Mouse (Mus musculus): ENCODE results near the gene AI467606.

AI467606 gene

DNA sequence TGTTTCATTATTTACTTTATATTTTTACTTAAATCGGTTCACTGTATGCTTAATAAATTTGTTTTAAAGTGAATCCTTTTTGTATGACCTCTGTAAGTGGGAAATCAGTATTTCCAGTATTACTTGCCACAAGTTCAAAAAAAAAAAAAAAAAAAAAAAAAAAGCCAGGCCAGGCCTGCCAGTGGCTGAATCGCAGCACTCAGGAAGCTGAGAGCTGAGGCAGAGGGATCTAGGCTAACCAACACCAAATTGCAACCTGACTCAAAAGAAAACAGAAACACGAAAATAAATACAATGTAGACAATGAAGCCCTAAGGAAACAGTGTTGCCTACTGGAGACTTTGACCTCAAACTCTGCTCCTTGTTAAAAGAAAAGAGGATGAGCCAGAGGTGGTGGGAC, 2.8 kb downstream of the AI467606 start:
- no peak for DNase-seq (ENCODE audit: low read depth, low spot score)

DNA sequence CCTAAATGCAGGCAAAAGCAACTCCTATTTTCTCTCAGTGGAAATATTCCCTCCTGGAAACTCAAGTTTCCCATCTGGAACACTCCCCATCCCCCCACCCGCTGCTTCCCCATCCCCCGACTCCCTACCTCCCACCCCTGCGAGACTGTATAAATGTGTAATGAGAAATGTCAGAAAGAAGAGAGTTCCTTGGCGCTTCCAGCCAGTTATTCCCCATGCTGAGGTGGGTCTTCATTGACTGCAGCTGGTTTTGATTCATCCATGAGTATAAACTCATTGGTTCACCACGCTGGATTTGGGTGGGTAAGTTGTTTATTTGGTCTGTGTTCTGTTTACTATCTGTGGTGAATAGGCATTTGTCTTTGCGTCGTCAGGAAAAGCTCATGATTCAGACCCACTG, 5.3 kb downstream of the AI467606 start:
- DNase-seq (ENCODE audit: low read depth, low spot score): no peak

DNA sequence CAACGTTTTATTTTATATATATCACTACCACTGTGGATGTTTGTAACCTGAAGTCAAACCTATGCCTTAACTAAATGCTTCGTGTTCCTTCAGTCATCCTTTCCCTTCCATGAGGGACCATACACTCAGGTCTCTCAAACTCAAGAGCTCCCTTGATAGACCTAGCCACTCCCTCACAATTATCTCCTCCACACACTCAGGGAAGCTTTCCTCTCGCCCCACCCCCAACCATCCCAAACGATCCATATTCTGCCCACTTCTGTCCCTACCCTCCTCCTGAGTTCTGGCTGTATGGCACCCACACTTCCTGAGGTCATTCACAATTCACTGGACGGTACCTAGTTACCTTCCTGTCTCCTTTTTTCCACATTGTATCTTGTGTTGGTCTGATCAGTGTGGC, 7.4 kb downstream of the AI467606 start:
- no peak for DNase-seq (ENCODE audit: low read depth, low spot score)

DNA sequence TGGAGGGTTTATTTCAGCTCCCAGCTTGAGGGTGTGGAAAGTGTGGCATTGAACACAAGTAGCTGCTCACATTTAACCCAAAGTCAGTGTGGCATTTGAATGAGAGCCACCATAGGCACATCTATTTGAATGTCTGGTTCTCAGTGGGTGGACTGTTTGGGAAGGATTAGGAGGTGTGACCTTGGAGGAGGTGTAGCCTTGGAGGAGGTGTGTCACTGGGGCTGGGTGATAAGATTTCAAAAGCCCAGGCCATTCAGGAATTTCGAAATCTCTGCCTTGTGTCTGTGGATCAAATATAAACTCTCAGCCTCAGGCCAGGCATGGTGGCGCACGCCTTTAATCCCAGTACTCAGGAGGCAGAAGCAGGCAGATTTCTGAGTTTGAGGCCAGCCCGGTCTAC, 7.8 kb downstream of the AI467606 start:
- DNase-seq (ENCODE audit: low read depth, low spot score): no peak

DNA sequence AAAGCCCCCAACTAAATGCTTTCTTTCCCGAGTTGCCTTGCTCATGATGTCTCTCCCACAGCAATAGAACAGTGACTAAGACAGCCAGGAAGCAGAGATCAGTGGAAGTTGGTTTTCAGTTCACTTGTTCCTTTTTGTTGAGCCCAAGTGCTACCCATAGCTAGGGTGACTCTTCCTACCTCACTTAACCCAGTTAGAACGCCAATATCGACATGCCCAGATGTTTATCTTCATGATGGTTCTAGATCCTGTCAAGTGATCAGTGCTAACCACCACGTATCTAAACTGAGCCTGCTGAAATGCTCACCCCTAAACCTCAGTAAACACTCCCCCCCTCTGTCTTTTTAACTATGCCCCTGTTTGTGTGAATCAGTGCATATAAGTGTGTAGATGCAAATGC, 8.4 kb downstream of the AI467606 start:
- DNase-seq (ENCODE audit: low read depth, low spot score): no peak

DNA sequence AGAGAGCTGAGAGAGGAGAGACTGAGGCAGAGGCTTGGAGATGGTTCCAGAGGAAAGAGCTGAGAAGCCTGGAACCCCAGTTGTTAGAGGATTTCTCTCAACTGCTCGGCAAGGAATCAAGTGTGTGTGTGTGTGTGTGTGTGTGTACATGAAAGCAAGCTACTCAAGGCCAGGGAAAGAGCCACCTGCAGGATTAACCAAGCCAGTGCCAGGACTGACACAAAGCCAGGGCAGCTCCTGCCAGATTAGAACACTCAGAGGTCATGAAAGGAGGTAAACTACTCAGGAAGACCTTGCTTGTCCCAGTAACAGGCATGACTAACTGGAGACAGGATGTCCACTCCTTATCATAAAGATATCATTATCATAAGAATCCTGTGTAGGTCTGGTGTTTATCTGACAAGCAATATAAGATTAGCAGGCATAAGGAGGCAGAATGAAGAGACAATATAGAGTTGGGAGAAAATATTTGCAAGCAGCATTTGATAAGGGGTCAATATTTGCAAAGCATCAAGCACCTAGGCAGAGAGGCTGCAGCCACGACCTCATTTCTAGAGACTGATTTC, 10.4 kb downstream of the AI467606 start:
- no peak for DNase-seq (ENCODE audit: low read depth, low spot score)

DNA sequence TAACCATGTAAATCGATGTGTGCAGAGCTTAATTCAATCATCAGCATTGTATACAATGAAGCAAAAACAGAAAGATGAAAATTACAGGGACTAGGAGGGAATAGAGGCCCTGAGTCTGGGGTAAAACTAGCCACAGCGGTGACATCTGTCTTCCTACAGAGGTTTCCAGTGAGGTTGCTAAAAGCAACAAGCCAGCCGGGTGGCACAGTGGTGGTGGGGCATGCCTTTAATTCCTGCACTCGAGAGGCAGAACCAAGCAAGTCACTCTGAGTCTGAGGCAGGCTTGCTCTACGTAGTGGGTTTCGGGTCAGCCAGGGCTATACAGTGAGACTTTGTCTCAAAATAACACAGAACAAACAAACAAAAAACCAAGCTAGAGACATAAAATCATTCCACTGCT, 11.0 kb downstream of the AI467606 start:
- no peak for DNase-seq (ENCODE audit: low read depth, low spot score)

DNA sequence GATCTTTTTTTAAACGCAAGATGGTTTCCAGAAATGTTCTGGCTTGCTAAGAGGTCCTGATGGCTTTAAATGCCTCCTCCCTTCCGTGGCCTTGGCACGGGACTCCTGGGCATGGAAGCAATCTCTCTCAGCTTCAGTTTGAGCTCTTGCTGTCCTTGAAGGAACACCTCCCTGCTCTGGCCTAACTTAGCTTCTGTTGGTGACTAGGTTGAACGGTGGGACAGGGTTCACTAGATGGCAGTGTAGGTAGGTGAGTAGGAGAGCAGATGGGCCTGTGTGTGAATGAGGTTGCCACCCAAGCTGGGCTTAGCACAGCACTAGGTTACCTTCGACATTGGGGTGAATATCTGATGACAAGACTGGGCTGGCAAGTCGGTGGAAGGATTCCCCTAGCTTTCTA, 12.8 kb downstream of the AI467606 start:
- DNase-seq (ENCODE audit: low read depth, low spot score): no peak

DNA sequence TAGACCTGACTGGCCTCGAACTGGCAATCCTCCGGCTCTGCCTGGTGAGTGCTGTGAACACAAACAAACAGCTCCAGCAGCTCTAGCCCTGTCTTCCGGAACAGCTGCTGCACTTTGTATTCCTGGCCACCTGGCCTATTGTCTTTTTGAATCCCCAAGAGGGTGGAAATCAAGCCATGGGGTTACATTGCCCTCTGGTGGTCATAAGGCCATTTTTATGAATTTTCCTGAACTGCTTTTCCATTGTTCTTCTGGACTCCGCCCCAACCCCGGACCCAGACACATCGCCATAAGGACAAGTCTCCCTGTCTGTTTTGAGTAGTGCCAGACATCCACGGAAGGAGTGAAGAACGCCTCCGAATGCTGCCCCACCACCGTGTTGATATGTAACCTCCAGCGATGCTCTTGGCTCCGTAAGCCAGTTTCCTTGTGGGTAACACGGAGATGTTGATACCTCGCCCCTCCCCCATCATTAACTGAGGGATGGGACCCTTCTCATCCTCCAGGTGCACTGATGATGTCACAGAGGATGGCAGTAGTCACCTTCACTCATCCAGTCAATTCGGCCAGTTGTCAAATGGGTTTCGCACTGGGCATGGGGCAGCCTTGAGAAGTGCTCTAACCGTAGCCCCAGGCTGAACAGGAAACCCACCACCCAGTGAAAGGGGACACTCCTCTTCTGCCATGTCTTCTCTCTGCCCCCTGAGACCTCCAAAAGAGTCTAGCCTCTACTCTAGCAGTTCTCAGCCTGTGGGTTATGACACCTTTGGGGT, 13.6 kb downstream of the AI467606 start:
- DNase-seq (ENCODE audit: low read depth, low spot score): peak; percentile 86

DNA sequence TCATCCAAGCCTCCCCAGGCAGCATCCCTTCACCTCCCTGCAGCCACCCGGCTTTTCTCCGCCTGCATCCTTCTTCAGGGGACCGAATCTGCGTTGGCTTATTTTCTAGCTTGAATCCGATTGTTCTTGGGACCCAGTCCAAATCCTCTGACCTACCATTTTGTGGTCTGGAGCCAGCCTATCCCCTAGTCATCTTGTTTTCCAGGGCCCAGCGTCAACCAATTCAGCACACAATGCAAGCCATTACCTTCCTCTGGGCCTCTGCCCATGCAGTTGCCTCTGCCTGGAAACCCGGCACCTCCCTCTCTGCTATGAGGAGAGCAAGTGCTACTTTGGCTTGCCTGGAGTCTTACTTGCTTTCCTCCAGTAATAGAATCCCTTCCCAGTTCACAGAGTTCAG, 14.4 kb downstream of the AI467606 start:
- DNase-seq (ENCODE audit: low read depth, low spot score): no peak

DNA sequence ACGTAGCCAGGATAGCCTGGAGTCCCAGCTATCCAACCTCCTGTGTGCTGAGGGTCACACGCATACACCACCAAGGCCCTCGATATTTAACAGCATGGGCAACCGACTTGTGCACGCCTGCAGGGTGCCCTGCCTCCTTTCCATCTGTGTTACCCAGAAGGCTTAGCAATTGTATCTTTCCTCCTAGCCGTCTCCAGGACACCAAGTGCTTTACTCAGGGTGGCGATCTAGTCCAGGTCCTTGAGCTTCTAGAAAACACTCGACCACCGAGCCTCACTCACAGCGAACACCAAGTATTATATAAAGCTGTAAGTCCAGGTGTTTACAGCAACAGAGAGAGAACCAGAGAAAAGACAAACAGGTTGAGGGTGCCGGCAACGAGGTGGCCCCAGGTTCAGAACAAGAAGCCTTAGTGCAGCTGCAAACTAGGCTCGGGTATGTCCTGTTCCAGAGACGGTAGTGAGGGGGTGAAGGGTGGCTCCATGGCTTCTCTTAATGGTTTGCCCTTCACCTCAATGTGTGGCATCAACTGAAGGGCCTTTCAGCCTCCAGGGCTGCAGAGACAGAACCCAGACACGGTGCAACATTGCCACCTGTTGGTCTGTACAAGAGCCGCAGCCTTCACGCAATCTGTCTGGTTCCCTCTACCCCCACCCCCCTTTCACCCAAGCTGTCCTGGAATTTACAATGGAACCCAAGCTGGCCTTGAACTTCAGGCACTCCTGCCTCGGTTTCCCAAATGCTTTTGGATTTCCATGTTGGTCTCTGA, 19.3 kb downstream of the AI467606 start:
- peak; percentile 66 for DNase-seq (ENCODE audit: low read depth, low spot score)

DNA sequence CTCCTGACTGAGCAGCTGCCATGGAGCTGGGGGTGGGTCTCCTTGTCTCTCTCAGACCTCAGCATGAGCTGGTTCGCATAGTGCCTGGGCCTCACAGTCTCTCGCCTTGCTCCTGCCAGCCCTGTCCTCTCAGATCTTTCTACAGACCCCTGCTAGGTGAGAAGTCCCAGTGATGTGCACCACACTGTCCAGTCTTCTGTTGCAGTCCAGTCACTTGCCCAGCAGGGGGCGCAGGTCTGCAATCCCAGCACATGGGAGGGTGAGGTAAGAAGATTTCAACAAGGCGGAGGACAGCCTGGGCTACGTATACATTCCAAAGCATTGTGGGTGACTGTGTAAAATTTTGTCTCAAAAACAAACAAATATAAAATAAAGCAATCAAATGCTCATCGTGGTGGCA, 20.3 kb downstream of the AI467606 start:
- no peak for DNase-seq (ENCODE audit: low read depth, low spot score)

DNA sequence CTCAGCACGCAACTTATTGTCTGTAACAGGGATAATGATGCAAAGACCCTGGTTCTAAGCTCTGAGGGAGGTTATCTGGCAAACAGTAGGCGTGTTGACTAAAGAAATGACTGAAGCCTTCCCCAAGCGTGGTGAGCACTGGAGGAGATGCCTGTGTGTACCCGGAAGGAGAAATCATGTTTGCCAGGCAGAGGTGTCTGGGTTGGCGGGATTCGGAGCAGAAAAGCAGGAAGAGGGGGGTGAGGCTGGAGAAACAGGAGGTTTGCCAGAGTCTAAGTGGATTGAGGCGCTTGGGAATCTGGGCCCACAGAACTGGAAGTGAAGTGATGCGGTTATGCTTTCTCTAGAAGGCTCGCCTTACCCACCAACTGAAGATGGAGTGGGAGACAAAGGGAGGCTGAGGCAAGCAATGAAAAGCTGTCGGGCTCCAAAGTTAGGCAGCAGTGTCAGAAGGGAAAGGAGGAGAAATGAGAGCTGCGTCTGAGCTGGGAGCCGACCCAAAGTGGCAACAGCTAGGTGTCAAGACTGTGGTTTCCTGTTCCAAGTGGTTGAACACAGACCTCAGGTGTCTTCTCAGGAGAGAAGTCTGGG, 21.2 kb downstream of the AI467606 start:
- no peak for DNase-seq (ENCODE audit: low read depth, low spot score)

DNA sequence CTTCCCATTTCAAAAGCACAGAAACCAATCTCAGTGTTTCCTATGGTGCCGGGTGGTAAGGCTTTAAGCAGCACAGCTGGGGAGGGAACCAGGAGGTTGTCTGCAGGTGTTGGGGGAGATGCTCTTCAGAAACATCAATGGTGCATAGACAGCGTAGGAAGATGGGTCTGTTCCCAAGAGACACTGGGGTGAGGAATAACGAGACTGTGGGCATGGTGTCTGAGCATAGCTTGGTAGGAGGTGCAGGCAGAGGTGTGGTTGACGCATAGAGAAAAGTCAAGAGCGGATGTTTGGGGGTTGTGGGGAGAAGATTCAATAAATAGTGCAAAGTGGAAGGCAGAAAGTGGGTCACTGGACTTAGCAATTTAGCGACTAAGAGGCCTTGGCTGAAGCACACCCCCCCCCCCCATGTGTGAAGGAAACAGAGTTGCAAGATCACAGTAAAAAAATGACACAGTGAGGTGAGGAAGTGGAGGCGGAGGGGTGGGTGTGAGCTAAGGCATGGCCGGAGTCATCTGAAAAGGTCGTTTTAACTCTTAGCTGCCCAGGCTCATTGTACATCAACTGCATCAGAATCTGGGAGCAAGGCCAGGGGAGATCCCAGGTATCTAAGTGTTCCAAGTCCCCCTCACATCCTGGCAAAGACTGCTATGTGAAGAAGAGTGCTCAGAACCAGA, 21.9 kb downstream of the AI467606 start:
- DNase-seq (ENCODE audit: low read depth, low spot score): no peak

DNA sequence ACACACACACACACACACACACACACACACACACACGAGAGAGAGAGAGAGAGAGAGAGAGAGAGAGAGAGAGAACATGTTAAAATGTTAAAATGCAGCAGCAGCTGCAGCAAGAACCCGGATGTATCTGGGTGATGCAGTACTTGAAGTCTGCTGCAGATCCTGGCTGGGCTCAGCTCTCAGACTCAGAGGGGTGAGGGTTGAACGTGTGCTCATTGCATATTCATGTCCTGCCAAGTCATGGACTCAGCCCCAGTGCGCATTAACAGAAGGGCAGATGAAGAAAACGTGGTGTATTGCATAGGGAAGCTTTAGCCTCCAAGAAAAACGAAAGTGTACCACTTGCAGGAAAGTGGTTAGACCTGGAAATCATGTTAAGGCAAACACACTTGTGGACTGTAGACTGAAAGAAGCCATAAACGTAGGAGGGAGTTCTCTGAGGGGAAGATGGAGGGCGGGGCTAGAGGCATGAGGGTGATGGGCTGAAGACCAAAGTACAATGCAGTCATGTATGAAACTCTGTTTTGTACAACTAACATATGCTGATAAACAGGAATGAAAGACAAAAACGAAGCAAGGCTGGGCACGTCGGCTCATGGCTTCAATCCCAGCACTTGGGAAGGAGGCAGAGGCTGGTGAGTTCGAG, 22.6 kb downstream of the AI467606 start:
- no peak for DNase-seq (ENCODE audit: low read depth, low spot score)

DNA sequence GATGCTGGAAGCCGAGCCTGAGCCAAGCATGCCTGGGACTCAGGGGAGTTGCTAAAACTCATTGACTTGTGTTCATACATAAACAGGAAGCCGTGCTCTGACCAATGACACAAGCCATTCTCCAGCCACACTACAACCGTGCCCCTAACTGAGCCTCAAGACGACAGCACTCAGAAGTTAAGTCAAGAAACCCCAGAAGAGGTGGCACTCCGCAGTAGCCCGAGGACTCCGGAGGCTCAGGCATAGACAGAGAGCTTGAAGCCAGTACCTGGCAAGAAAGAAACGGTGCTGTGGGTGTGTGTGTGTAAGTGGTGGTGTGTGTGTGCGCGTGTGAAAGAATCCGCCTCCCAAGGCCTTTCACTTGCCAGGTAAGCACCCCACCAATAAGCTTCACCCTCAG, 23.8 kb downstream of the AI467606 start:
- no peak for DNase-seq (ENCODE audit: low read depth, low spot score)

DNA sequence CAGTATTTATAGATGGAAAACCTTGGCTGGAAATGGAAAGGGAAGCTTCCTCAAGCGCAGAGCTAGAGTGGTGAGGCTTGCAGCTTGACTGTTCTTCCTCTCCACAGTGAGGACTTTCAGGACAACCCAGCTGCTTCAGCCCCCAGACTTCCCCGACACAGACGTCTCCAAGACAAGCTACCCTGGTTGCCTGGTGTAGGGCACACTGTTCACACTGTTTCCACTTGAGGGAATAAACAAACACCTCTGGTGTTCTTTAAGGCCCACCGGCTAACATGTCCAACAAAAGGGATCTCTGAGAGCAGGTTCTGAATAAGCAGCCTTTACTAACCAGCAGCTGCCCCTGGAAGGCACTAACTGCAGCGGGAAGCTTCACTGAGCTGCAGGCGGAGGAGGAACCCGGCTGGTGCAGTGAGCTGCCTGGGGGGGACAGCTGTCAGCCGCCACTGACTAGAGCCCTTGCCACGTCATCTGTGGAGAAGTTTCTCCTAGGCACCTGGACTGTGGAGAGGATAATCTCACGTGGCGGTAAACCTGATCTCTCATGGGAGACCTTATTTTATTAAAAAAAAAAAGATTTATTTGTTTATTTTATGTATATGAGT, 25.3 kb downstream of the AI467606 start:
- DNase-seq (ENCODE audit: low read depth, low spot score): no peak

DNA sequence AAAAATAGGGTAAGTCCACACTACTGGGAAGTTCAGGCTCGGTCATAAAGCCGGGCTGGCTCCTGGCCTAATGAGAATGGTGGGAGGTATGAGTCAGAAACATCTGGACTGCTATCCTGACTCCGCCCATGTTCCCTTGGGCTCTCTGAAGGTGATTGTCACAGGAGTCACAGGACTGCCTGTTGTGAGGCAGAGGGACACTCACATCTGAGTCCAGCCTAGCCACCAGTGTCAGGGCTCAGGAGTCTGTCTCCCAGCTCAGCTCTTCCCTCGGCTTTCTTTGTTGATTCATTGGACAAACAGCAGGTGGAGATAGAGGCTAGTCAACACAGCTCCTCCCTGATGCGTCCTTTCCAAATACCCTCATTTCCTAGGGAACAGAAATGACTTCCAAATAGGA, 26.8 kb downstream of the AI467606 start:
- no peak for DNase-seq (ENCODE audit: low read depth, low spot score)

DNA sequence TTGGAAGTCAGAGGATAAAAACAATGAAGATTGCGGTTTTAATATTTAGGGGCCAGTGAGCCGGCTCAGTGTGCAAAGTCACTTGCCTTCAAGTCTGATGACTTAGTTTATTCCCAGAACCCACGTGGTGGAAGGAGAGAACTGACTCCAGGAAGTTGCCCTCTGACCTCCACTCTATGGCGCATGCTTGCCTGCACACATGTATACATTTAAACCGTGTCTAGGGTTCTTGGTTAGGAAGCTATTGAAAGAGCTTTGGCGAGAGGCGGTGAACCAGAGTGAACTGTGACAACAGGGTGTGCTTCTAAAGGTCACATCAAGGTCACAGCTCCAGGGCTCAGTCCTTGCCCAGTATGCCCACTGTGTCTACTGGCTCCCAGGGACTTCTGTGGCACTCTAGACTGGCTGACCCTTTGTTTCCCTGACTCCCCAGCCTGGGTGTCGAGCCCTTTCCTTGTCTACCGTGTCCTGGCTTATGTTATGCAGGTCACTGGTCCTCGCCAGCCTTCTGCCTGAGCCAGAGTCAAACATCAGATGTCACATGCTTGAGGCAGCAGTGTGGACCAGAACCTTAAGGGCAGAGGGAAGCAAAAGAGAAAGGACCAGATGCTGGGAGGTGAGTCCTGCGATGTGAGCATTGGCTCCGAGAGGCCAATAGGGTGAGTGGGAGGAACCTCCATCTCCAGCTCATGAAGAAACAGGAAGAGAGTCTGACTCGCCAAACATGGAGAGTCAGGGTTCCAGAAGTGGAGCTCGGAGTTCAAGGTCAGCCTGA, 27.7 kb downstream of the AI467606 start:
- DNase-seq (ENCODE audit: low read depth, low spot score): no peak
